Mouse (Mus musculus) bone marrow macrophage, adult 2 months (primary cell): ENCODE measurements around the gene Txndc2.

Experiments
- CTCF ChIP-seq: IDR thresholded peaks from 2 replicates; pipeline ENCODE4 v1.5.1; 2012; ENCODE audit warnings: low read depth, mild to moderate bottlenecking, low read length, moderate library complexity
- POLR2A ChIP-seq: IDR thresholded peaks from 2 replicates; pipeline ENCODE4 v1.6.1; 2012; ENCODE audit warnings: mild to moderate bottlenecking, low read depth, low read length, borderline replicate concordance

DNA sequence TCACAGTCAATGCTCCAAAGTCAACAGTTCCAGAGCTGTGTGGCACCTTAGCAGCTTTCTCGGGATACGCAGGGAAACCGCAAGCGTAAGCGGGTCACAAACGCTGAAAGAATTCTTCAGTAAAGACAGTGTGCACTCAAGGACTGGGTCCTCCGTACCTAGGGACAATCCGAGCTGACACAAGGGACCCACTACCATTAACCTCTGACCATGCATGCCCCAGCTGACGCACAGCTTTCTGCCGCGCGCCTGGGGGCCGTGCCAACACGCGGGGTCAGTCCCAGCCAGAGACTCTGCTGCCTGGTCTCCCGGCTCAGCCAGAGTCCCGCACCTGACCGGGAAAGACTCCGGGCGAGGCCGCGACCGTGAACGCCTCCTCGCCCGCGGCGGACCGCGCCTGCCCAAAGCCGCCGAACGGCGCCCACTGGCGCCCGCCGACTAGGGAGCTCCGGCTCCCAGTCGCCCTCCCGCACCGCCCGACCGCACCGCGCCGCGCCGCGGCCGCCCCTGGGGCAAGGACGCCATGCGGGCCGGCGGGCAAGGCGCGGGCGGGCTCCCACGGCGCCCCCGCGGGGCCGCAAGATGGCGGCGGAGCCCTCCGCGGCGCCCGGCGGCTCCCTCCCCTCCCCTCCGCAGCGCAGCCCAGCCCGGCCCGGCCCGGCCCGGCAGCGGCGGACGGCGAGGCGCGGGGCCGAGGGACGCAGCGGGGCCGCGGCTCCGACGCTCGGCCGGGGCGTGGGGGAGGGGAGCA is 29.4 kb downstream of the Txndc2 start:
- TF ChIP-seq POLR2A (no peak), CTCF (no peak)
